Mouse (Mus musculus): ENCODE measurements around the gene 1810009A15Rik. TPM values are rescaled to one million over a fixed set of nuclear protein-coding genes. Genes with fewer than 3 reads are reported as not detected.
"Not testable (repeated sequence)": the region's sequence is repeated elsewhere in the genome, so short reads cannot be mapped to it uniquely, and the experiment has no call there.

1810009A15Rik gene
- total RNA-seq (2021), result 10 to 100 TPM; 16.4 to 21.4 TPM

- intact Hi-C loops (cut with DNase I), result no loop called here
- DNase-seq, result peak; percentile 97
Observed at GRCm38 (mm10) chr19:8888511-8889385, at the start of gene 1810009A15Rik, which contains the start of gene Gm49416. Gene 1810009A15Rik, plus strand, starts transcription at chr19:8888853. Gene Gm49416, plus strand, starts transcription at chr19:8888926.

- intact Hi-C loops (cut with DNase I), result loop anchor here (10.0 kb wide), 1 partner anchor 105 kb away; the partner anchor contains the start of gene Mta2
- DNase-seq, result peak; percentile 87
Observed at GRCm38 (mm10) chr19:8839103-8839907, 49.3 kb upstream of the 1810009A15Rik start, which contains the start of gene Gng3. Gene Gng3, minus strand, starts transcription at chr19:8839194.

GRCm38 (mm10) chr19:8839908-8840791 lies 48.5 kb upstream of the 1810009A15Rik start:
- DNase-seq, result peak; percentile 73
- intact Hi-C loops (cut with DNase I), result loop anchor here (10.0 kb wide), 1 partner anchor 105 kb away; the partner anchor contains the start of gene Mta2

- intact Hi-C loops (cut with DNase I), result no loop called here
- DNase-seq, result peak; percentile 25
Observed at GRCm38 (mm10) chr19:8841012-8841411, 47.6 kb upstream of the 1810009A15Rik start.

- intact Hi-C loops (cut with DNase I), result no loop called here
- DNase-seq, result no peak
Observed at GRCm38 (mm10) chr19:8842961-8843360, 45.7 kb upstream of the 1810009A15Rik start.

GRCm38 (mm10) chr19:8844371-8845129 lies 44.1 kb upstream of the 1810009A15Rik start:
- intact Hi-C loops (cut with DNase I), result no loop called here
- peak; percentile 80 for DNase-seq

GRCm38 (mm10) chr19:8848356-8848755 lies 40.3 kb upstream of the 1810009A15Rik start:
- DNase-seq, result no peak
- intact Hi-C loops (cut with DNase I), result no loop called here

GRCm38 (mm10) chr19:8850402-8850901 lies 38.2 kb upstream of the 1810009A15Rik start, which contains the start of gene Lrrn4cl:
Gene Lrrn4cl, plus strand, starts transcription at chr19:8850768.
- peak; percentile 30 for DNase-seq
- intact Hi-C loops (cut with DNase I), result no loop called here

GRCm38 (mm10) chr19:8851639-8852038 lies 37.0 kb upstream of the 1810009A15Rik start:
- intact Hi-C loops (cut with DNase I), result no loop called here

GRCm38 (mm10) chr19:8852236-8852928 lies 36.3 kb upstream of the 1810009A15Rik start:
- intact Hi-C loops (cut with DNase I), result no loop called here
- DNase-seq, result no peak

More at GRCm38 (mm10) chr19:8851639-8852038, 37.0 kb upstream of the 1810009A15Rik start:
- DNase-seq, result no peak

GRCm38 (mm10) chr19:8853117-8853516 lies 35.5 kb upstream of the 1810009A15Rik start:
- intact Hi-C loops (cut with DNase I), result no loop called here
- no peak for DNase-seq

- peak; percentile 46 for DNase-seq
- intact Hi-C loops (cut with DNase I), result loop anchor here (2.0 kb wide), 1 partner anchor 253 kb away; no protein-coding TSS in a partner anchor
Observed at GRCm38 (mm10) chr19:8857689-8858088, 31.0 kb upstream of the 1810009A15Rik start.

GRCm38 (mm10) chr19:8859018-8859417 lies 29.6 kb upstream of the 1810009A15Rik start:
- no peak for DNase-seq
- intact Hi-C loops (cut with DNase I), result no loop called here

- DNase-seq, result no peak
- intact Hi-C loops (cut with DNase I), result no loop called here
Observed at GRCm38 (mm10) chr19:8864265-8864664, 24.4 kb upstream of the 1810009A15Rik start.

GRCm38 (mm10) chr19:8870381-8870780 lies 18.3 kb upstream of the 1810009A15Rik start:
- DNase-seq; intact Hi-C loops (cut with DNase I): not testable (repeated sequence)

GRCm38 (mm10) chr19:8870838-8871237 lies 17.8 kb upstream of the 1810009A15Rik start:
- DNase-seq, result no peak
- intact Hi-C loops (cut with DNase I), result no loop called here

- intact Hi-C loops (cut with DNase I), result no loop called here
- peak; percentile 98 for DNase-seq
Observed at GRCm38 (mm10) chr19:8871267-8872186, 17.1 kb upstream of the 1810009A15Rik start, which contains the start of gene Ubxn1. Gene Ubxn1, plus strand, starts transcription at chr19:8871496.

All from left cerebral cortex, postnatal 4 days (tissue).